Mouse (Mus musculus): Measurements from ENCODE around the gene Smyd2. TPM values are rescaled to one million over a fixed set of nuclear protein-coding genes. Genes with fewer than 3 reads are reported as not detected.

The Smyd2 gene
- total and polyA plus RNA-seq, 2 experiments from 2014 or later: 218 to 239 TPM

- Histone ChIP-seq H3K36me3 (replicated peaks; ENCODE audit: control insufficient read depth, insufficient read depth, low read length) (peaks cover 9% of the 10 kb centered on the region), H3K9ac (replicated peaks; ENCODE audit: low read depth, low read length) (no peak overlapping the region), H3K27ac (ENCODE audit: low read depth) (no peak overlapping the region), H3K4me1 (ENCODE audit: control insufficient read depth, insufficient read depth) (peaks cover 36% of the 10 kb centered on the region), H3K27me3 (ENCODE audit: control insufficient read depth, insufficient read depth, low read length) (no peaks in the 10 kb centered on the region), H3K4me3 (ENCODE audit: low read depth, low read length) (no peak overlapping the region), H3K9me3 (replicated peaks; ENCODE audit: control insufficient read depth, low read length) (no peaks in the 10 kb centered on the region), H3K4me2 (ENCODE audit: low read depth, low read length) (no peak overlapping the region)
- ATAC-seq (ENCODE audit: insufficient read depth, low read depth): no peak
- DNase-seq (ENCODE audit: low spot score): no peak
- WGBS: 72% methylated on average over 4 of the region's 4 CpGs
- no peak for TF ChIP-seq EP300 (IDR thresholded peaks at IDR 0.05; ENCODE audit: low read depth)
- TF ChIP-seq CTCF (IDR thresholded peaks at IDR 0.05; ENCODE audit: low read depth): no peak
These were observed 50.1 kb downstream of the Smyd2 start for GRCm38 (mm10) chr1:189872050-189872449.

- Histone ChIP-seq H3K9me3 (replicated peaks; ENCODE audit: control insufficient read depth, low read length) (no peaks in the 10 kb centered on the region), H3K4me1 (ENCODE audit: control insufficient read depth, insufficient read depth) (peaks cover 40% of the 10 kb centered on the region), H3K27me3 (ENCODE audit: control insufficient read depth, insufficient read depth, low read length) (no peaks in the 10 kb centered on the region), H3K4me3 (ENCODE audit: low read depth, low read length) (no peak overlapping the region), H3K4me2 (ENCODE audit: low read depth, low read length) (no peak overlapping the region), H3K9ac (replicated peaks; ENCODE audit: low read depth, low read length) (no peak overlapping the region), H3K27ac (ENCODE audit: low read depth) (no peak overlapping the region), H3K36me3 (replicated peaks; ENCODE audit: control insufficient read depth, insufficient read depth, low read length) (peaks cover 5% of the 10 kb centered on the region; the same call in 1 of the 2 replicates)
- TF ChIP-seq EP300 (IDR thresholded peaks at IDR 0.05; ENCODE audit: low read depth) (no peak), CTCF (IDR thresholded peaks at IDR 0.05; ENCODE audit: low read depth) (no peak)
- DNase-seq (ENCODE audit: low spot score) (no peak), ATAC-seq (ENCODE audit: insufficient read depth, low read depth) (no peak)
- WGBS: 77% methylated on average over 8 of the region's 8 CpGs
These were observed 50.5 kb downstream of the Smyd2 start for GRCm38 (mm10) chr1:189871625-189872024.

GRCm38 (mm10) chr1:189870539-189870938 is 51.6 kb downstream of the Smyd2 start:
- peaks cover 39% of the 10 kb centered on the region for H3K4me1 ChIP-seq (ENCODE audit: control insufficient read depth, insufficient read depth)
- 0 out of 2 replicates have a peak, but pooled peaks cover 4% of the 10 kb centered on the region for H3K36me3 ChIP-seq (replicated peaks; ENCODE audit: control insufficient read depth, insufficient read depth, low read length)
- DNase-seq (ENCODE audit: low spot score): no peak
- TF ChIP-seq EP300 (IDR thresholded peaks at IDR 0.05; ENCODE audit: low read depth): no peak
- peak; percentile 33; the same call in 1 of the 2 replicates for TF ChIP-seq CTCF (IDR thresholded peaks at IDR 0.05; ENCODE audit: low read depth)
- H3K4me2 ChIP-seq (ENCODE audit: low read depth, low read length): no peak overlapping the region
- H3K27me3 ChIP-seq (ENCODE audit: control insufficient read depth, insufficient read depth, low read length): no peaks in the 10 kb centered on the region
- 79% methylated on average over 8 of the region's 8 CpGs for WGBS
- no peak overlapping the region for H3K9ac ChIP-seq (replicated peaks; ENCODE audit: low read depth, low read length)
- no peak overlapping the region for H3K27ac ChIP-seq (ENCODE audit: low read depth)
- no peak overlapping the region for H3K4me3 ChIP-seq (ENCODE audit: low read depth, low read length)
- ATAC-seq (ENCODE audit: insufficient read depth, low read depth): no peak
- H3K9me3 ChIP-seq (replicated peaks; ENCODE audit: control insufficient read depth, low read length): no peaks in the 10 kb centered on the region

GRCm38 (mm10) chr1:189869651-189870270 is 52.4 kb downstream of the Smyd2 start:
- WGBS: 89% methylated on average over 18 of the region's 18 CpGs
- Histone ChIP-seq H3K36me3 (replicated peaks; ENCODE audit: control insufficient read depth, insufficient read depth, low read length) (0 out of 2 replicates have a peak, but pooled peaks cover 4% of the 10 kb centered on the region), H3K9me3 (replicated peaks; ENCODE audit: control insufficient read depth, low read length) (no peaks in the 10 kb centered on the region), H3K4me1 (ENCODE audit: control insufficient read depth, insufficient read depth) (peaks cover 31% of the 10 kb centered on the region), H3K4me3 (ENCODE audit: low read depth, low read length) (no peak overlapping the region), H3K4me2 (ENCODE audit: low read depth, low read length) (no peak overlapping the region), H3K27me3 (ENCODE audit: control insufficient read depth, insufficient read depth, low read length) (no peaks in the 10 kb centered on the region), H3K9ac (replicated peaks; ENCODE audit: low read depth, low read length) (no peak overlapping the region), H3K27ac (ENCODE audit: low read depth) (no peak overlapping the region)
- TF ChIP-seq EP300 (IDR thresholded peaks at IDR 0.05; ENCODE audit: low read depth) (no peak), CTCF (IDR thresholded peaks at IDR 0.05; ENCODE audit: low read depth) (peak; percentile 39)
- ATAC-seq (ENCODE audit: insufficient read depth, low read depth) (no peak), DNase-seq (ENCODE audit: low spot score) (no peak)

GRCm38 (mm10) chr1:189868036-189868435 is 54.1 kb downstream of the Smyd2 start:
- Histone ChIP-seq H3K4me1 (ENCODE audit: control insufficient read depth, insufficient read depth) (peaks cover 16% of the 10 kb centered on the region), H3K9ac (replicated peaks; ENCODE audit: low read depth, low read length) (no peak overlapping the region), H3K4me3 (ENCODE audit: low read depth, low read length) (no peak overlapping the region), H3K27ac (ENCODE audit: low read depth) (peak overlapping the region; percentile 87), H3K9me3 (replicated peaks; ENCODE audit: control insufficient read depth, low read length) (no peaks in the 10 kb centered on the region), H3K27me3 (ENCODE audit: control insufficient read depth, insufficient read depth, low read length) (no peaks in the 10 kb centered on the region), H3K36me3 (replicated peaks; ENCODE audit: control insufficient read depth, insufficient read depth, low read length) (peaks cover 15% of the 10 kb centered on the region; the same call in 1 of the 2 replicates), H3K4me2 (ENCODE audit: low read depth, low read length) (no peak overlapping the region)
- DNase-seq (ENCODE audit: low spot score): no peak
- no peak for TF ChIP-seq EP300 (IDR thresholded peaks at IDR 0.05; ENCODE audit: low read depth)
- TF ChIP-seq CTCF (IDR thresholded peaks at IDR 0.05; ENCODE audit: low read depth): peak; percentile 36
- 49% methylated on average over 10 of the region's 10 CpGs for WGBS
- peak; percentile 15; the same call in 1 of the 2 replicates for ATAC-seq (ENCODE audit: insufficient read depth, low read depth)
